Comparison of ENCODE assay signal across 8 mouse cellular contexts in genomic region chr7:87411373-87411772, GRCm38 (mm10).
A peak's percentile ranks its signal among the peaks of the same experiment; 100 is the strongest.
DNase-seq lines count a peak whose midpoint lies in the region; ATAC-seq and TF ChIP-seq lines count a peak whose summit lies in the region.
"Not testable (repeated sequence)": the region's sequence is repeated elsewhere in the genome, so short reads cannot be mapped to it uniquely, and the experiment has no call there.

No protein-coding gene starts in this region.

- POLR2A ChIA-PET in Patski (lab: Charles Lee): not testable (repeated sequence)

- not testable (repeated sequence) for H3K9me3 ChIP-seq in embryonic facial prominence, embryonic 10.5 days

- DNase-seq in 3134 (ENCODE audit: extremely low read depth, insufficient read length, low spot score) (peak; percentile 42), Patski (ENCODE audit: low read depth, low spot score) (peak; percentile 2)
- DNase-seq in adrenal gland, postnatal 36 days: peak; percentile 5 to 10
- DNase-seq in embryonic facial prominence, embryonic 10.5 days (ENCODE audit: low spot score): peak; percentile 17
- DNase-seq in heart, postnatal 4 days: peak; percentile 14
- DNase-seq in kidney, postnatal 4 days: peak; percentile 10 to 25
- DNase-seq in lung, postnatal 10 days: peak; percentile 16
- peak; percentile 6 for DNase-seq in retina, postnatal 1 day

- in situ Hi-C loops in Patski (cut with MboI; ENCODE audit: low pct_unique_long_range_greater_than_20kb): loop anchor here (5.0 kb wide), 1 partner anchor 304 kb away; no protein-coding TSS in a partner anchor

- ATAC-seq in Patski: peak; percentile 79

- not testable (repeated sequence) for H3K27ac ChIP-seq in embryonic facial prominence, embryonic 10.5 days (replicated peaks)

- CTCF ChIA-PET in Patski (lab: Charles Lee): interaction anchor here (1.1 to 2.1 kb wide), 6 partner anchors 16 to 303 kb away, joined by 3 to 13 read pairs (median 5); no protein-coding TSS in a partner anchor

- 8% methylated on average over 4 of the region's 4 CpGs for WGBS in embryonic facial prominence, embryonic 10.5 days

- peak; percentile 97 for TF ChIP-seq CTCF in Patski (IDR thresholded peaks at IDR 0.05)

- H3K36me3 ChIP-seq in embryonic facial prominence, embryonic 10.5 days (replicated peaks): not testable (repeated sequence)

- H3K4me3 ChIP-seq in embryonic facial prominence, embryonic 10.5 days: not testable (repeated sequence)

- not testable (repeated sequence) for H3K27me3 ChIP-seq in Patski; embryonic facial prominence, embryonic 10.5 days (replicated peaks; ENCODE audit: low read depth, poor library complexity, severe bottlenecking)

- not testable (repeated sequence) for H3K4me1 ChIP-seq in embryonic facial prominence, embryonic 10.5 days
